Mouse (Mus musculus): ENCODE measurements at regions not wholly inside any gene's neighbourhood (a gene's known extent, or its start where the extent isn't known, plus 50 kb on each side); places are given as distances from the start of the nearest gene placed in this dataset.

- Histone ChIP-seq H3K4me2 (ENCODE audit: low read depth, low read length) (no peak overlapping the region), H3K9me3 (ENCODE audit: low read length) (0 out of 2 replicates have a peak, but pooled peaks cover 4% of the 10 kb centered on the region), H3K4me3 (ENCODE audit: low read depth, low read length) (no peak overlapping the region), H3K27ac (ENCODE audit: low read depth) (no peak overlapping the region), H3K27me3 (ENCODE audit: insufficient read depth, low read length) (no peaks in the 10 kb centered on the region), H3K36me3 (replicated peaks; ENCODE audit: insufficient read depth, low read length) (no peaks in the 10 kb centered on the region), H3K4me1 (ENCODE audit: insufficient read depth) (no peaks in the 10 kb centered on the region), H3K9ac (replicated peaks) (no peak overlapping the region)
- no peak for ATAC-seq
- TF ChIP-seq CTCF (IDR thresholded peaks at IDR 0.05; ENCODE audit: low read depth) (peak; percentile 82), EP300 (IDR thresholded peaks at IDR 0.05; ENCODE audit: low read depth) (no peak)
- 43% methylated on average over 13 of the region's 13 CpGs for WGBS (ENCODE audit: insufficient replicate concordance)
- peak; percentile 76 for DNase-seq
Measured at GRCm38 (mm10) chr1:13789318-13790085, 2303.6 kb downstream of the 4930444P10Rik start.

- H3K4me1 ChIP-seq (ENCODE audit: insufficient read depth): no peaks in the 10 kb centered on the region
- H3K4me2 ChIP-seq (ENCODE audit: low read depth, low read length): no peak overlapping the region
- TF ChIP-seq EP300 (IDR thresholded peaks at IDR 0.05; ENCODE audit: low read depth) (no peak), CTCF (IDR thresholded peaks at IDR 0.05; ENCODE audit: low read depth) (no peak)
- no peaks in the 10 kb centered on the region for H3K36me3 ChIP-seq (replicated peaks; ENCODE audit: insufficient read depth, low read length)
- no peak overlapping the region for H3K4me3 ChIP-seq (ENCODE audit: low read depth, low read length)
- H3K27ac ChIP-seq (ENCODE audit: low read depth): no peak overlapping the region
- H3K27me3 ChIP-seq (ENCODE audit: insufficient read depth, low read length): no peaks in the 10 kb centered on the region
- ATAC-seq: no peak
- H3K9me3 ChIP-seq (ENCODE audit: low read length): 0 out of 2 replicates have a peak, but pooled peaks cover 4% of the 10 kb centered on the region
- 61% methylated on average over 2 of the region's 2 CpGs for WGBS (ENCODE audit: insufficient replicate concordance)
- no peak overlapping the region for H3K9ac ChIP-seq (replicated peaks)
- DNase-seq: no peak
Measured at GRCm38 (mm10) chr1:13787016-13787415, 2306.1 kb downstream of the 4930444P10Rik start.

GRCm38 (mm10) chr1:13784396-13784795, 2308.7 kb downstream of the 4930444P10Rik start:
- Histone ChIP-seq H3K4me3 (ENCODE audit: low read depth, low read length) (no peak overlapping the region), H3K4me2 (ENCODE audit: low read depth, low read length) (no peak overlapping the region), H3K27ac (ENCODE audit: low read depth) (no peak overlapping the region), H3K27me3 (ENCODE audit: insufficient read depth, low read length) (no peaks in the 10 kb centered on the region), H3K9me3 (ENCODE audit: low read length) (no peaks in the 10 kb centered on the region), H3K9ac (replicated peaks) (no peak overlapping the region), H3K36me3 (replicated peaks; ENCODE audit: insufficient read depth, low read length) (no peaks in the 10 kb centered on the region), H3K4me1 (ENCODE audit: insufficient read depth) (no peaks in the 10 kb centered on the region)
- TF ChIP-seq EP300 (IDR thresholded peaks at IDR 0.05; ENCODE audit: low read depth): no peak
- peak; percentile 82 for TF ChIP-seq CTCF (IDR thresholded peaks at IDR 0.05; ENCODE audit: low read depth)
- no peak for ATAC-seq
- DNase-seq: peak; percentile 26
- 7% methylated on average over 4 of the region's 4 CpGs for WGBS (ENCODE audit: insufficient replicate concordance)

DNA sequence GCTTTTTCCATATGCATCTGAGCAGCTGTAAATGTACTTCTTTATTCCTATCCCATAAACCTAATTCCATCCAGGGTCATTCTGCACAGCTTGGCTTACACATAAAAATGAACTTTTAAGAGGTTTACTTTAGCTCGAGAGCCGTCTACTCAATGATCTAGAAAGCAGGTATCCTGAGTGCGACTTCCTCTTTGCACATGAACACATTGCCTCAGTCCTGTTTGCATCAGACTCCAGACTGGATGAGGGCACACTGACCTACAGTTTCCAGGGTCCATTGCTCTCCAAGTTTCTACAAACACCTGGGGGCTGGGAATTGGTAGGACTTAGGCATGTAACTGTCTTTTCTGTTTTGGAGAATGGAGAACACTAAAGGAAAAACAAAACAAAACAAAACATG, 2310.5 kb downstream of the 4930444P10Rik start:
- H3K4me1 ChIP-seq (ENCODE audit: insufficient read depth): no peaks in the 10 kb centered on the region
- H3K27me3 ChIP-seq (ENCODE audit: insufficient read depth, low read length): no peaks in the 10 kb centered on the region
- WGBS (ENCODE audit: insufficient replicate concordance): 62% methylated on average over 3 of the region's 3 CpGs
- ATAC-seq (no peak), DNase-seq (no peak)
- no peak overlapping the region for H3K9ac ChIP-seq (replicated peaks)
- TF ChIP-seq CTCF (IDR thresholded peaks at IDR 0.05; ENCODE audit: low read depth): no peak
- no peak for TF ChIP-seq EP300 (IDR thresholded peaks at IDR 0.05; ENCODE audit: low read depth)
- no peak overlapping the region for H3K27ac ChIP-seq (ENCODE audit: low read depth)
- H3K4me2 ChIP-seq (ENCODE audit: low read depth, low read length): no peak overlapping the region
- no peaks in the 10 kb centered on the region for H3K9me3 ChIP-seq (ENCODE audit: low read length)
- H3K36me3 ChIP-seq (replicated peaks; ENCODE audit: insufficient read depth, low read length): no peaks in the 10 kb centered on the region
- no peak overlapping the region for H3K4me3 ChIP-seq (ENCODE audit: low read depth, low read length)

DNA sequence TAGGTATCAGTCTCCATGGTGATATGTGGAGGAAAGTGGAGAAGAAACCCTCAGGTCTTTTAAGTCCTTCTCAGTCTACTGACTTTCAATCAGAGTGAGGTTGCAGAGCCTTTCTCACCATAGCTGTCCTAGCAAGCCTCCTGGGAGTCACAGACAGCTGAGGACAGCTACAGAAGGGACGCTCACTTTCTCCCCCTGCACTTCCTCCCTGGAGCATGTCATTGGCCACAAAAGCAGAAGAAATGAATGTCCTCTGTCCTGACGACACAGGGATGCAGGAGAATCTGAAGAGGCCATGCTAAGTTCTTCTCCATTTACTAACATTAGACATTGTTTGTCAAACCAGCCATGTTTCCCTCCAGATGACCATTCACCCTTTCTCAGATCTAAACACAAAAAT, 2321.0 kb downstream of the 4930444P10Rik start:
- WGBS (ENCODE audit: insufficient replicate concordance): 31% methylated on average over 2 of the region's 2 CpGs
- no peak for DNase-seq
- no peak overlapping the region for H3K9ac ChIP-seq (replicated peaks)
- no peak overlapping the region for H3K4me3 ChIP-seq (ENCODE audit: low read depth, low read length)
- no peak overlapping the region for H3K4me2 ChIP-seq (ENCODE audit: low read depth, low read length)
- no peaks in the 10 kb centered on the region for H3K36me3 ChIP-seq (replicated peaks; ENCODE audit: insufficient read depth, low read length)
- H3K27me3 ChIP-seq (ENCODE audit: insufficient read depth, low read length): no peaks in the 10 kb centered on the region
- H3K4me1 ChIP-seq (ENCODE audit: insufficient read depth): peaks cover 6% of the 10 kb centered on the region
- peak overlapping the region; percentile 73; the same call in 1 of the 2 replicates for H3K27ac ChIP-seq (ENCODE audit: low read depth)
- no peaks in the 10 kb centered on the region for H3K9me3 ChIP-seq (ENCODE audit: low read length)
- ATAC-seq: no peak
- TF ChIP-seq CTCF (IDR thresholded peaks at IDR 0.05; ENCODE audit: low read depth) (no peak), EP300 (IDR thresholded peaks at IDR 0.05; ENCODE audit: low read depth) (no peak)

- no peak for DNase-seq
- no peak overlapping the region for H3K4me3 ChIP-seq (ENCODE audit: low read depth, low read length)
- H3K27me3 ChIP-seq (ENCODE audit: insufficient read depth, low read length): no peaks in the 10 kb centered on the region
- peak overlapping the region; percentile 31; the same call in 1 of the 2 replicates for H3K4me2 ChIP-seq (ENCODE audit: low read depth, low read length)
- TF ChIP-seq CTCF (IDR thresholded peaks at IDR 0.05; ENCODE audit: low read depth): no peak
- no peak for TF ChIP-seq EP300 (IDR thresholded peaks at IDR 0.05; ENCODE audit: low read depth)
- 19% methylated on average over 10 of the region's 10 CpGs for WGBS (ENCODE audit: insufficient replicate concordance)
- ATAC-seq: no peak
- H3K4me1 ChIP-seq (ENCODE audit: insufficient read depth): peaks cover 6% of the 10 kb centered on the region
- H3K9me3 ChIP-seq (ENCODE audit: low read length): no peaks in the 10 kb centered on the region
- no peaks in the 10 kb centered on the region for H3K36me3 ChIP-seq (replicated peaks; ENCODE audit: insufficient read depth, low read length)
- peak overlapping the region; percentile 73 for H3K27ac ChIP-seq (ENCODE audit: low read depth)
- H3K9ac ChIP-seq (replicated peaks): no peak overlapping the region
Measured at GRCm38 (mm10) chr1:13771014-13771463, 2322.1 kb downstream of the 4930444P10Rik start.
